Mouse (Mus musculus) forebrain, embryonic 16.5 days (tissue): ENCODE data around the gene Ear1. TPM values are rescaled to one million over a fixed set of nuclear protein-coding genes. Genes with fewer than 3 reads are reported as not detected.
"Not testable (repeated sequence)": the region's sequence is repeated elsewhere in the genome, so short reads cannot be mapped to it uniquely, and the experiment has no call there.

Experiments used
- ATAC-seq: fragments of 200-750 bp; cut with Nextera tagmentation; 2 replicates; pipeline ENCODE4 v1.8.0; 2017; ENCODE audit warnings: mild to moderate bottlenecking, moderate library complexity
- H3K27ac ChIP-seq: fragments of 300-500 bp; sonication (generic); 2 replicates; pipeline ENCODE4 v1.5.1; 2014; ENCODE audit warnings: low read length, control low read depth
- H3K27me3 ChIP-seq: fragments of 300-500 bp; sonication (generic); replicated peaks from 2 replicates; pipeline ENCODE4 v1.6.1; 2014; ENCODE audit warnings: low read length; ENCODE audit not compliant: control insufficient read depth, insufficient read depth
- H3K36me3 ChIP-seq: fragments of 300-500 bp; sonication (generic); 2 replicates; pipeline ENCODE4 v1.6.1; 2014; ENCODE audit not compliant: control insufficient read depth, insufficient read depth
- H3K4me1 ChIP-seq: fragments of 300-500 bp; sonication (generic); replicated peaks from 2 replicates; pipeline ENCODE4 v1.6.1; 2014; ENCODE audit warnings: low read length; ENCODE audit not compliant: control insufficient read depth, insufficient read depth
- H3K4me2 ChIP-seq: fragments of 300-500 bp; sonication (generic); 2 replicates; pipeline ENCODE4 v1.6.1; 2014; ENCODE audit warnings: mild to moderate bottlenecking, low read length, control low read depth
- H3K4me3 ChIP-seq: fragments of 300-500 bp; sonication (generic); replicated peaks from 2 replicates; pipeline ENCODE4 v1.5.1; 2014; ENCODE audit warnings: mild to moderate bottlenecking, low read length, control low read depth
- H3K9ac ChIP-seq: fragments of 300-500 bp; sonication (generic); replicated peaks from 2 replicates; pipeline ENCODE4 v1.6.1; 2014; ENCODE audit warnings: low read depth, low read length, control low read depth
- H3K9me3 ChIP-seq: fragments of 300-500 bp; sonication (generic); 2 replicates; pipeline ENCODE4 v1.6.1; 2016; ENCODE audit warnings: low read length; ENCODE audit not compliant: control insufficient read depth
- WGBS: fragments of 180-500 bp; shearing (Covaris S2); extraction: QIAGEN DNeasy Blood & Tissue Kit; methylation state at CpG from one replicate; pipeline ENCODE4 v1.1.7; 2014; 5-methylcytosine and 5-hydroxymethylcytosine counted together
- polyA plus RNA-seq: library from polyadenylated mRNA; unstranded; fragments of >200 nt; fragmentation: Nextera tagmentation; extraction: Ambion mirVana; gene quantifications from 2 replicates; pipeline ENCODE4 v1.2.1, GENCODE M21; 2015

Ear1 gene
- polyA plus RNA-seq, 1 experiment from 2014 or later, result not detected

DNA sequence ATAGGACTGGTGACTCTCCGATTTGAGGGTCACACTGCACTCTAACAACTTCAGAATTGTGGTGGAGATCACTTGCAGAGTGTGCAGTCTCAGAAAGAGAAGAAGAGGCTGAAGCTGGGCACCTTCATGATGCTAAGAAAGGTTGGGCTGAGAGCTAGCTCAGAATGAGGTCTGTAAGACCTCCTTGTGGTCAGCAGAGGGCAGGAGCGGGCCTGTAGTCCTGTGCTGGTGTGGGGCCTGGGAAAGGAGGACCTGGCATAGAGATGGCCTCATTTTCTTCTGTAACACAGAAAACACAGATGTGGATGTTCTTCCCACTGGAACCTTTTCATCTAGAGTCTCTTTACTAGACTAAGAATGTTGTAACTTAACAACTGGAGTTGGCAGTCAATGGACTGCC is 2.5 kb upstream of the Ear1 start:
- not testable (repeated sequence) for H3K27ac ChIP-seq, H3K36me3 ChIP-seq, H3K9me3 ChIP-seq, ATAC-seq, H3K4me1 ChIP-seq, H3K4me3 ChIP-seq, H3K9ac ChIP-seq, H3K4me2 ChIP-seq, H3K27me3 ChIP-seq
- WGBS, result 67% methylated on average over 1 of the region's 2 CpGs

DNA sequence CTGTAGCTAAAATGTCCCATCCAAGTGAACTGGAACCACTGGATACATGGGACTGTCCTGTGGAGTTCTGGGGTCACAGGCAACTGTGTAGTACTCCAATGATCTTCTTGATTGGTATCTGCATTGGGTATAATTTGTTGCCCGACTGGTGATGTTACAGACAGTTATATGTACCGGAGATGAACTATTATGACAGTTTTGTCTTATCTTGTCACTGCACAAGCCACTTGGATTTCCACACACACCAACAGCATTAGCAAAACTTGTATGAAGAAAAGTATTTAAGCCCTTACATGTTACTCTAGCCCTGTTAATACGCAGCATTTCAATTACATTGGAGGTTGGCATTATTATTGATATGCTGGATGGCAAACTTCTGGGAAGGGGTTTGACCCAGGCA is 455 bp downstream of the Ear1 start:
- not testable (repeated sequence) for H3K36me3 ChIP-seq, H3K4me3 ChIP-seq, H3K9me3 ChIP-seq, ATAC-seq, H3K4me2 ChIP-seq, H3K4me1 ChIP-seq, H3K9ac ChIP-seq, H3K27me3 ChIP-seq, H3K27ac ChIP-seq
- WGBS, result 85% methylated on average over 3 of the region's 3 CpGs

DNA sequence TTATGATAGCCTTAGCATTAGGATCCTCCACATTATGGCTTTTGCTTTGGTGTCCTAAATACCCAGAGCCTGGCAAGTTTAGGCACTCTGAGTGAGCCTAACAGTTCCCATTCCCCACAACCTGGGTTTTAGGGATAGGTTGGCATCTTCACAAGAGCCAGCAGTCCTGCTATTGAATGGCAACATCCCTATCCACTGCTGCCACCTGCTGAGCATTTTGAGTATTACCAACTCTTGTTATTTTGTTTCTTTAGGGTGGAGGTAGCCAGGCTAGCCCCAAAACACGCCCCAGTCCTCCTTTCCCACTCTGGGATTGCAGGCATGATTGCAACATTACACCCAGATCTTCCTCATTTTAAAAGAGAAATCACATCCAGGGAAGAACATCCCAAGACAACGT is 14.8 kb downstream of the Ear1 start:
- H3K36me3 ChIP-seq, H3K4me1 ChIP-seq, H3K9me3 ChIP-seq, H3K4me2 ChIP-seq, H3K9ac ChIP-seq, H3K27ac ChIP-seq, H3K27me3 ChIP-seq, H3K4me3 ChIP-seq: not testable (repeated sequence)
- peak; percentile 40; the same call in 1 of the 2 replicates for ATAC-seq
- 44% methylated on average over 2 of the region's 2 CpGs for WGBS

DNA sequence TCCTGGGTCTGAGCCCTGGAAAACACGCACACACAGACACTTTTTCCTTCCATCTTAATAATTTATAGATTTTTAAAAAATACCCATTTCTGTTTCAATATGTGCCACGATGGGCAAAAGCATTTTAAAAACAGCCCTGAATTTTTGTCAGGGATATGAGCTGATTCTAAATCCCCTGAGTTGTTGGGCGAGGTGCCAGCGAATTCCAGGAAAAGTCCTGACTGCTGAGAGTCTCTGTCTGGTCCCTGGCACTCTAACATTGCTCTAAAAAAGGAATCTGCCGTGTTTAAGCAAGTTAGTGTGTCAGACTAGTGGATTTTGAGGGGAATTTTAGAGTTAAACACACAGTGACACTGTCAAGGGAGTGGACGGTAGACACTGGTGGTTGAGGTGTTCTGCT is 15.9 kb downstream of the Ear1 start:
- not testable (repeated sequence) for H3K9ac ChIP-seq, H3K4me2 ChIP-seq, H3K36me3 ChIP-seq, H3K4me3 ChIP-seq, H3K27ac ChIP-seq, H3K9me3 ChIP-seq, H3K4me1 ChIP-seq, H3K27me3 ChIP-seq, ATAC-seq
- WGBS, result 71% methylated on average over 4 of the region's 6 CpGs

DNA sequence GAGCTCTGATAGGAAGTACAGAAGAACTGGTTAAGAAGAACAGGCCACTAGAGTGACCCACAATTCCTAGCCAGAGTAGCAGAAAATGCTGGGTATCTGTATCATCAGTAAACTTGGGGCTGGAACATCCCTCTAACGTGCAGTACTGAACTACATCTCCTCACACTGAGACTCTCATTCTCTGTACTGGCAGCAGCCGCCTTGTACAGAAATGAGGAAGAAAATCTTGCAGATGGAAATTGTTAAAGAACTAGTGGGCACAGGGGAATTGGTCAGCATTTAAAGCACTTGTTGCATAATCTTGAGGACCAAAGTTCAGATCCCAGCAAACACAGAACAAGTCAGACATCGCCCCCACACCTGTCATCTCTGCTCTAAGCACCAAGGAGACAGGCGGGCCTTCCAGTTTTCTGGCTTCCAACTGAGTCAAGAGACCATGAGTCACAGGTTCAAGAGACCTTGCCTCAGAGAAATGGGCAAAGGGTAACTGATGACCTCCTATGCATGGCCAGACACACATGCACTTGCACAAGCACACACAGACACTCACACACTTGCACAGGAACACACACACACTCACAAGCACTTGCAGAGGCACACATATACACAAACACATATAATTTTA is 31.3 kb downstream of the Ear1 start:
- H3K9ac ChIP-seq, result not testable (repeated sequence)

DNA sequence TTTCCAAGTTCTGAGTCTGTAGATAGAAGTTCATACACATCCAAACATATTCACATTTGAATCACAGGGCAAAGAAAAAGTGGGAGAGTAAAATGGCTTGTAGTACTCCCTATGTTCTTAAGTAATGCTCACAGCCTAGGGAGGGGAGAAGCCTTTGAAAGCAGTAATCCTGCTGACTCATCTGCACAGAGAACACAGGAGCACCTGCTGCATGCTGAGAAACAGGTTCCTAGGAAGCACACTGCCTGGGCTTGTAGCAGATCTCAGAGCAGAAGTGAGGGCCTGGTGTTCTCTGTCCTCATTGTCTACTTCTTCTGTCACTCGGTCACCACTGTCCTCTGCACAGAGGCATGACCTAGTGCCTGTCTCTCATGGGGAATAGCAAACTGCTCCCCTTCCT is 34.3 kb downstream of the Ear1 start:
- not testable (repeated sequence) for H3K4me2 ChIP-seq, H3K9ac ChIP-seq, H3K9me3 ChIP-seq, H3K36me3 ChIP-seq, H3K4me1 ChIP-seq, H3K27ac ChIP-seq, H3K27me3 ChIP-seq, ATAC-seq, H3K4me3 ChIP-seq
- 43% methylated on average over 1 of the region's 1 CpGs for WGBS

More for the DNA sequence above, 31.3 kb downstream of the Ear1 start:
- WGBS, result 90% methylated on average over 4 of the region's 4 CpGs
- H3K27ac ChIP-seq, H3K4me1 ChIP-seq, H3K4me3 ChIP-seq, H3K4me2 ChIP-seq, H3K36me3 ChIP-seq, ATAC-seq, H3K9me3 ChIP-seq, H3K27me3 ChIP-seq: not testable (repeated sequence)

DNA sequence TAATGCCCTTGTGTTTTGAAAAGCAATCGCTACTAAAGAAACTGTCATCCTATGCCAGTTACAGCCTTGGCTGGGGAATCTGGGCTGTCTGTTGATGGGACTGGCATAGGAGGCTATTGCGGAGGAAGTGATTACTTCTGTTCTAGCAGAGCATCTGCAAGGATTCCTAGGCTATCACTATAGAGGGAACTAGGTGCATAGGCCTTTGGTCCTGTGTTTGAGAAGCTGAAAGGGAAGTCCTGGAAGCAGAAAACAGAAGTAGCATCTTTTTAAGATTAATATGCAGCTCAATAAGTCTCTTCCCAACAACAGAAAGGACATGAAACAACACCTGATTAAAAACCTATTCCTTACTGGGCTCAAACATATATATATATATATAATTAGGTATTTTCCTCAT is 40.0 kb downstream of the Ear1 start:
- not testable (repeated sequence) for H3K27me3 ChIP-seq, H3K4me2 ChIP-seq, H3K36me3 ChIP-seq, H3K9me3 ChIP-seq, H3K9ac ChIP-seq, H3K4me1 ChIP-seq, H3K4me3 ChIP-seq, H3K27ac ChIP-seq, ATAC-seq
- 100% methylated on average over 2 of the region's 2 CpGs for WGBS

DNA sequence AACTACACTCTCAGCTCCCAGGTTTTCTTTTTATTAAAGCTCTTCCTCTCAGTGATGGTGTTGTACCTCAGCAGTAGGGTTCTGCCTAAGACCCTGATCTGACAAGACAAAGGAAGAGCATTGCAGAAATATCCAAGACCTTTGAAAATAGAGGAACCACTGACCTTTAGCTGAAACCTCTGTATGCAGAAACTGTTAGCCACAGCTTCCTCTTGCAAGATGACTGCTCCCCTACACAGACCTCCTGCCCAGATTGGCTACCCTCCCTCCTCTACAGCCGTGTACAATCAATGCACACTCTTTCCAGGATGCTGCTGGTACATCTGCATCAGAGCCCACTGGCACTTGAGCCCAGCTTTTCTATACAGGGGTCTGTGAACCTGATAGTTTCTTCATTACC is 44.9 kb downstream of the Ear1 start:
- H3K9me3 ChIP-seq, H3K4me3 ChIP-seq, H3K4me1 ChIP-seq, ATAC-seq, H3K27me3 ChIP-seq, H3K9ac ChIP-seq, H3K4me2 ChIP-seq, H3K27ac ChIP-seq, H3K36me3 ChIP-seq: not testable (repeated sequence)
- 65% methylated on average over 1 of the region's 1 CpGs for WGBS

DNA sequence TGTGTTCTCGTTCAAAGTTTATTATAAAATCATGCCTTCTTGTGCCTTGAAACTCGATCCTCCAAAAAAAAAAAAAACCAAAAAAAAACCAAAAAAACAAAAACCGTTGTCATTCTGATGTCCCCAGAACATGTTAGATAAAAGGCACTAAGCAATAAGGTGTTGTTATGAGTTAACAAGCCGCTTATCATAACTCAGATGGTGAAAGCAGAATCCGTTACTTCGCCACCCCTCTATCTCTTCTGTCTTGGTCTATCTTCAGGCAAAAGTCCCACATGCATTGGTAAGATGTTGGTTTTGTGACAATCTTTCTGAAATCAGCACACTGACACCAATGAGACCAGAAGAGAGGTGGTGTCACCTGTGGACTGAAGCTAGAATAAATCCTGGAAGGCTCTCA is 51.1 kb downstream of the Ear1 start:
- not testable (repeated sequence) for H3K4me3 ChIP-seq, H3K27ac ChIP-seq, H3K27me3 ChIP-seq, H3K9ac ChIP-seq, H3K4me2 ChIP-seq, H3K36me3 ChIP-seq, H3K9me3 ChIP-seq, ATAC-seq, H3K4me1 ChIP-seq
- 90% methylated on average over 6 of the region's 6 CpGs for WGBS

DNA sequence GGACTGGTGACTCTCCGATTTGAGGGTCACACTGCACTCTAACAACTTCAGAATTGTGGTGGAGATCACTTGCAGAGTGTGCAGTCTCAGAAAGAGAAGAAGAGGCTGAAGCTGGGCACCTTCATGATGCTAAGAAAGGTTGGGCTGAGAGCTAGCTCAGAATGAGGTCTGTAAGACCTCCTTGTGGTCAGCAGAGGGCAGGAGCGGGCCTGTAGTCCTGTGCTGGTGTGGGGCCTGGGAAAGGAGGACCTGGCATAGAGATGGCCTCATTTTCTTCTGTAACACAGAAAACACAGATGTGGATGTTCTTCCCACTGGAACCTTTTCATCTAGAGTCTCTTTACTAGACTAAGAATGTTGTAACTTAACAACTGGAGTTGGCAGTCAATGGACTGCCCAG is 53.4 kb downstream of the Ear1 start:
- H3K9me3 ChIP-seq, ATAC-seq, H3K27ac ChIP-seq, H3K9ac ChIP-seq, H3K4me3 ChIP-seq, H3K36me3 ChIP-seq, H3K27me3 ChIP-seq, H3K4me1 ChIP-seq, H3K4me2 ChIP-seq: not testable (repeated sequence)
- WGBS, result 44% methylated on average over 1 of the region's 2 CpGs
